Mouse (Mus musculus) neural tube, embryonic 11.5 days (tissue): Measurements from ENCODE around the gene Tradd. TPM values are rescaled to one million over a fixed set of nuclear protein-coding genes. Genes with fewer than 3 reads are reported as not detected.

ENCODE experiments used
- ATAC-seq: fragments of 200-750 bp; cut with Nextera tagmentation; 2 replicates; pipeline ENCODE4 v1.8.0; 2017; ENCODE audit warnings: moderate number of reproducible peaks, mild to moderate bottlenecking, moderate TSS enrichment, moderate library complexity; ENCODE audit not compliant: insufficient read depth, low FRiP score, low TSS enrichment
- DNase-seq: peaks from one replicate; pipeline ENCODE4 v3.0.0-alpha.2; 2015; ENCODE audit warnings: low spot score
- H3K27ac ChIP-seq: fragments of 300-500 bp; sonication (generic); 2 replicates; pipeline ENCODE4 v1.5.1; 2014; ENCODE audit warnings: low read depth, mild to moderate bottlenecking, low read length
- H3K27me3 ChIP-seq: fragments of 300-500 bp; sonication (generic); 2 replicates; pipeline ENCODE4 v1.6.1; 2014; ENCODE audit warnings: mild to moderate bottlenecking, low read length, mixed read lengths; ENCODE audit not compliant: control insufficient read depth, insufficient read depth
- H3K36me3 ChIP-seq: fragments of 300-500 bp; sonication (generic); 2 replicates; pipeline ENCODE4 v1.6.1; 2014; ENCODE audit warnings: mild to moderate bottlenecking, low read length, moderate library complexity, mixed read lengths; ENCODE audit not compliant: control insufficient read depth, insufficient read depth
- H3K4me1 ChIP-seq: fragments of 300-500 bp; sonication (generic); 2 replicates; pipeline ENCODE4 v1.6.1; 2014; ENCODE audit warnings: low read length, mixed read lengths; ENCODE audit not compliant: control insufficient read depth, insufficient read depth
- H3K4me2 ChIP-seq: fragments of 300-500 bp; sonication (generic); 2 replicates; pipeline ENCODE4 v1.6.1; 2014; ENCODE audit warnings: low read depth, mild to moderate bottlenecking, moderate library complexity
- H3K4me3 ChIP-seq: fragments of 300-500 bp; sonication (generic); 2 replicates; pipeline ENCODE4 v1.5.1; 2014; ENCODE audit warnings: low read depth, low read length
- H3K9ac ChIP-seq: fragments of 300-500 bp; sonication (generic); 2 replicates; pipeline ENCODE4 v1.6.1; 2014; ENCODE audit warnings: mild to moderate bottlenecking, low read length
- H3K9me3 ChIP-seq: fragments of 300-500 bp; sonication (generic); 2 replicates; pipeline ENCODE4 v1.6.1; 2016; ENCODE audit warnings: low read length; ENCODE audit not compliant: control insufficient read depth
- WGBS: fragments of 180-500 bp; shearing (Covaris S2); extraction: QIAGEN DNeasy Blood & Tissue Kit; methylation state at CpG from one replicate; pipeline ENCODE4 v1.1.7; 2014; 5-methylcytosine and 5-hydroxymethylcytosine counted together
- polyA plus RNA-seq: library from polyadenylated mRNA; unstranded; fragments of >200 nt; fragmentation: Nextera tagmentation; extraction: Ambion mirVana; gene quantifications from 2 replicates; pipeline ENCODE4 v1.2.1, GENCODE M21; 2014

The Tradd gene
- polyA plus RNA-seq, 1 experiment from 2014 or later = 14.9 TPM

DNA sequence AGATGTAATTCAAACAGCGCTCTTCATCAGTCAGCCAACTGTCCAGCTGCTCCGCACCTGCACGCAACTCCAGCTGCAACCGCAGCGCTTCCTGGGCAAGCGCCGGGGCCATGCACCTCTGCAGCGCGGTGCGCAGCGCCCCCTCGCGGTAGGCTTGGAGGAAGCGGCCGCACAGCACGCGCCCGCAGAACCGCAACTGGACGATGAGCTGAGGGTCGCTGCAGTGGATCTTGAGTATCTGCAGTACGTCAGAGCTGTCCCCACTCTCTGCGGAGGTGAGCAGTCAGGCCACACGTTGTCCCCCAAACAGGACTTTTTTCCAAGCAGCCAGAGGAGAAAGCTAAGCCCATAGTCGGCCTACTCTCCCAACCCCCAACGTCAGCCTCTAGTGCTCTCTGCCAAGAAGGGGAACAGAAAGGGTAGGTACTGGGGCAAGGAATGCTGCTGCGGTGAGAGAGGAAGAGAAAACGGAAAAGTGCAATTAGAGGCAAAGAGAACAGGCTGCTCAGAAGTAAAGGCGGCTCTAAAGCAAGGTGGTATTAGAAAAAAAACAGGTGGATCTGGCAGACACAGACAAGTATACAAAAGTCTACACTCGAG is 4.6 kb downstream of the Tradd start:
- WGBS = 4% methylated on average over 30 of the region's 30 CpGs
- DNase-seq (peak; percentile 88), ATAC-seq (peak; percentile 64)
- Histone ChIP-seq H3K4me3 (peak overlapping the region; percentile 33), H3K9me3 (no peaks in the 10 kb centered on the region), H3K27ac (no peak overlapping the region), H3K4me2 (peak overlapping the region; percentile 65), H3K9ac (0 out of 2 replicates have a peak overlapping the region, but pooled peaks have one; percentile 28), H3K27me3 (peaks cover 69% of the 10 kb centered on the region), H3K36me3 (no peaks in the 10 kb centered on the region), H3K4me1 (peaks cover 10% of the 10 kb centered on the region)

DNA sequence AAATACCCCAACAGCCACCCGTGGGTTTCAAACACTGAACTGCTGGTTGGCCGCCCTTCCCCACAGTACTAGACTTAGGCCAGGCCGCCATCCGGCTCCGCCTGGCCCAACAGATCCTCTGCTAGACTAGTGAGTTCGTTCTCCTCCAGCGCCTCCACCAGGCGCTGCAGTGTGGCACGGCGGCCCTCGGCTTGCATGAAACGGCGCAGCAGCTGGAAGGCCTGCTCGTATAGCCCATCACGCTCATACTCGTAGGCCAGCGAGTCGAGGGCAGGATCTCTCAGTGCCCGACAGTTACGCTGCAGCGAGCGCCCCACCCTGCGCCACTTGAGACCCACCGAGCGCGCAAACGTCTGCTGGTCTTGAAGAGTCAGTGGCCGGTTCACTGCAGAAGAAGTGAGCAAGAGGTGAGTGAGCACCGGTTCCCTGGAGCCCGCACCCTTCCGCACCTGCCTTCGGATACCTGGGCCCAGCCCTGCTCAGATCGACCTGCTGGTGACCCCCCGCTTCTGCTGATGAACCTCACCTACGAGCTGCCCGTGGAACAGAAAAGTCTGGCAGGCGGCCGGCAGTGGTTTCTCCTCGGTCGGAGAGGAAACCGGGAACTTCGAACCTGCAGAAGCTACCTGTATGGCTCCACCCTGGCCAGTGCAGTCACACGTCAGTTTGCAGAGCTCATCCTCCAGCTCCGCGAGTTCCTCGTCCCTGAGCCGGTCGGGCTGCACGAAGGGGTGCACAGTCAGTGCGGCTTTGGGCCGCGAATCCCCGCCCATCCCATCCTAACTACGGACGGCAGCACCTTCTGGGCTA is 5.3 kb downstream of the Tradd start:
- Histone ChIP-seq H3K36me3 (no peaks in the 10 kb centered on the region), H3K27me3 (peaks cover 65% of the 10 kb centered on the region), H3K9me3 (no peaks in the 10 kb centered on the region), H3K4me2 (peak overlapping the region; percentile 65), H3K4me1 (peaks cover 12% of the 10 kb centered on the region), H3K27ac (no peak overlapping the region), H3K9ac (0 out of 2 replicates have a peak overlapping the region, but pooled peaks have one; percentile 28), H3K4me3 (peak overlapping the region; percentile 33)
- 1% methylated on average over 55 of the region's 55 CpGs for WGBS
- DNase-seq = peak; percentile 63
- peak; percentile 39 for ATAC-seq

DNA sequence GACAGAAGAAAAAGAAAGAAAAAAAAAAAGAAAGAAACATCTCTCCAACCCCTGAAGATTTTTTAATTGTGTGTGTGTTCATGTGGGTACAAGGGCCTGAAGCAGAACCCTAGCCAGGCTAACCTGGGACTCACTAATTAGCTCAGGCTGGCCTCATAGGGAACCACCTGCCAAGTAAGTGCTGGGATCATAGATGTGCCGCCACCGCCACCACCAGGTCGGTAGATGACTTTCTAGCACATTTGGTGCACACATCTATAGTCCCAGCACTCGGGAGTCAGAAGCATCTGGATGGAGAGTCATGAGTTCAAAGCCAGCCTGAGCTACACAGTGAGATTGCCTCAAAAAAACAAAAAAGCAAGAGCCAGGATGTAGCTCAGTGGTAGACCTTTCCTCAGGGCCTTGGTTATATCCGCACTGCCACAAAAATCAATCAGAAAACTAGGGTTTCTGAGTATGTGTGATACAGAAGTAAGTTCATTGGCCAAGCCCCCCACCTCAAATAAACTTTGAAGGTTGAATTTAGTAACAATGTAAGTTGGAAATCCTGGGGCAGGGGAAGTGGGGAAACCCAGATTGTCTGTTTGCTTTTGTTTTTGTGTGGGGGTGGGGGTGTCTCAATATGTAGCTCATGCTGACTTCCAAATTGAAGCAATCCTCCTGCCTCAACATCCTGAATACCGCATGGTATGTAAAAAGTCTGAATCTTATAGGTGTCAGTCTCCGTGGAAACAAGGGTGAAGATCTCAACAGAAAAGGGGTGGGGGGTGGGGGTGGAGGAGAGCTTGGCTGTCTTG is 6.9 kb downstream of the Tradd start:
- Histone ChIP-seq H3K27me3 (peaks cover 53% of the 10 kb centered on the region), H3K4me2 (no peak overlapping the region), H3K27ac (no peak overlapping the region), H3K9ac (no peak overlapping the region), H3K9me3 (no peaks in the 10 kb centered on the region), H3K36me3 (no peaks in the 10 kb centered on the region; the same call in 1 of the 2 replicates), H3K4me1 (peaks cover 12% of the 10 kb centered on the region), H3K4me3 (no peak overlapping the region)
- ATAC-seq (no peak), DNase-seq (no peak)
- 63% methylated on average over 7 of the region's 7 CpGs for WGBS

DNA sequence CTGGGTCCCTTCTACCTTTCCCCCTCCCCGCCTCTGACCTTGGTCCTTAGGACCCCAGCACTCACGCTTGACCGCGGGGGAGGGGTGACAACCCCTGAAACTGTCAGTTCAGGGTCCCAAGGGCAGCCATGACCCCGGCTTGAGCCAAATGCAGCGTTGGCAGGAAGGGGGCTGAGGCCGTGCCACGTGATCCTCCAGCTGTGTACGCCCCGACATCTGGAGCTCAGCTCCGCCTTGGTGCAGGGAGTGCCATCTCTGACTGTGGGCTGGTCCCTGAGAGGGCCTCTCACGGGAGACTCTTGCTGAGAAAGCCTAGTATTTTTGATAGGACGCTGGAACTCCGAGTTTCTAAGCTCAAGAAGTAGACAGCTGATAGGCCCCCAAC is 9.5 kb downstream of the Tradd start, which contains the start of gene B3gnt9:
TSS of gene B3gnt9 (minus strand) at position 188 of the 385 bp plus-strand sequence.
- Histone ChIP-seq H3K36me3 (peaks cover 7% of the 10 kb centered on the region), H3K27ac (no peak within 1 kb of the TSS), H3K4me2 (peak within 1 kb of the TSS; percentile 99), H3K4me1 (peaks cover 12% of the 10 kb centered on the region), H3K27me3 (peaks cover 39% of the 10 kb centered on the region), H3K4me3 (peak within 1 kb of the TSS; percentile 54), H3K9me3 (no peaks in the 10 kb centered on the region), H3K9ac (peak within 1 kb of the TSS; percentile 74)
- DNase-seq = peak; percentile 49
- 3% methylated on average over 14 of the region's 14 CpGs for WGBS
- ATAC-seq = no peak

DNA sequence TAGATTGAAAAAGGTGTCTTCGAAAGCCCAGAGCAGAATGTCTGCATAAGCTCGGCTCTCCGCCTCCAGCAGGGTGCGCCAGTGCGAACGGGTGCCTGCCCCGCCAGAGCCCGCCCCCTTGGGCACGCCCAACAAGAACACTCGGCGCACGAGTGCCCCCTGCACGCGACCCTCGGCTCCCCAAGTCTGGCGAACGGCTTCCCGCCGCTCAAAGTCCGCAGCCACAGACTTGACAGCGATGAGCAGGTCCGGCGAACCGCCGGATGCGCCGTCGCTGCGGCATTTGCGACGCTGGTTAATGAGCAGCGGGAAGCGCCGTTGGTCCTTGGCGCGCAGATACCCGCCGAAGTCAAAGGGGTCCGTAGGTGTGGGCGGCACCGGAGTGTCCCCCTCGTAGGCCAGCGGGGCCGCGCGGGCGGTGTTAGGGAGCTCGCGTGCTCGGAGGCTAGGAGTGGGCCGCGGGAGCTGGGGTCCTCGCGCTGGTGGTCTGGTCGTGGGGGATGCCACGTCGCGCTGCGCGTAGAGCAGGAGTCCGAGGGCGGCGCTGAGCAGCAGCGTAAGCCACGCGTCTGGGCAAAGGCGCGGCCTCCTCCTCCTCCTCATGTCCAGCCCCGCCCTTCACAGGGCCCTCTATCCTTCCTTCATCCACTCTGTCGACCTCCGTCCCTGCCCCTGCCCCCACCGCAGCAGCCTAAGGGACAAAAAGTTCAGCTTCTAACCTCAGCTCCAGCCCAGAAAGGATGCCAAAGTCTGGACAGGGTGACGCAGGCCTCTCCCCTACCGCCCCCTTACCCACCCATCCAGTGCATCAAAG is 10.1 kb downstream of the Tradd start:
- WGBS = under 1% methylated on average over 73 of the region's 74 CpGs

DNA sequence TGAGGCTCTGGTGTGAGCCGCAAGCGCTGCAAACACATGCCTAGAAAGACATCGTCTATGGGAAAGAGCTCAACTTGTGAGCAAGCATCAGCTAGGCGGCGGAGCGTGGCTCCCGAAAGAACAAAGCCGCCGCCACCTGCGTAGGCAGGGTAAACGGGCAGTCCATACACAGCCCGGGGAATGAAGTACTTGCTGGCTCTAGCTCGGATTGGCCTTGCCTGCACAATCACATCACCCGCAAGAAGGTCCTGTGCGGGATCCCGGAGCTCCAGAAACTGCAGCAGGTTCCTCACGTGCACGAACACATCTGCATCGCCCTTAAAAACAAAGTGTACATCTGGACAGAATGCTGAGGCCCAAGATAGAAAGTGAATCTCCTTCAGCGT is 10.7 kb downstream of the Tradd start:
- DNase-seq (peak; percentile 30), ATAC-seq (peak; percentile 22; the same call in 1 of the 2 replicates)
- Histone ChIP-seq H3K27me3 (peaks cover 29% of the 10 kb centered on the region), H3K36me3 (peaks cover 7% of the 10 kb centered on the region), H3K27ac (no peak overlapping the region), H3K4me1 (peaks cover 4% of the 10 kb centered on the region), H3K9me3 (no peaks in the 10 kb centered on the region), H3K9ac (no peak overlapping the region; the same call in 1 of the 2 replicates), H3K4me2 (peak overlapping the region; percentile 99), H3K4me3 (no peak overlapping the region; the same call in 1 of the 2 replicates)
- WGBS = 28% methylated on average over 20 of the region's 20 CpGs

More for the DNA sequence above, 10.1 kb downstream of the Tradd start:
- Histone ChIP-seq H3K36me3 (peaks cover 7% of the 10 kb centered on the region), H3K27me3 (peaks cover 35% of the 10 kb centered on the region), H3K9me3 (no peaks in the 10 kb centered on the region), H3K4me1 (peaks cover 10% of the 10 kb centered on the region), H3K27ac (no peak overlapping the region), H3K4me2 (peak overlapping the region; percentile 99), H3K9ac (peak overlapping the region; percentile 74), H3K4me3 (peak overlapping the region; percentile 54)
- peak; percentile 91 for DNase-seq
- ATAC-seq = peak; percentile 79

DNA sequence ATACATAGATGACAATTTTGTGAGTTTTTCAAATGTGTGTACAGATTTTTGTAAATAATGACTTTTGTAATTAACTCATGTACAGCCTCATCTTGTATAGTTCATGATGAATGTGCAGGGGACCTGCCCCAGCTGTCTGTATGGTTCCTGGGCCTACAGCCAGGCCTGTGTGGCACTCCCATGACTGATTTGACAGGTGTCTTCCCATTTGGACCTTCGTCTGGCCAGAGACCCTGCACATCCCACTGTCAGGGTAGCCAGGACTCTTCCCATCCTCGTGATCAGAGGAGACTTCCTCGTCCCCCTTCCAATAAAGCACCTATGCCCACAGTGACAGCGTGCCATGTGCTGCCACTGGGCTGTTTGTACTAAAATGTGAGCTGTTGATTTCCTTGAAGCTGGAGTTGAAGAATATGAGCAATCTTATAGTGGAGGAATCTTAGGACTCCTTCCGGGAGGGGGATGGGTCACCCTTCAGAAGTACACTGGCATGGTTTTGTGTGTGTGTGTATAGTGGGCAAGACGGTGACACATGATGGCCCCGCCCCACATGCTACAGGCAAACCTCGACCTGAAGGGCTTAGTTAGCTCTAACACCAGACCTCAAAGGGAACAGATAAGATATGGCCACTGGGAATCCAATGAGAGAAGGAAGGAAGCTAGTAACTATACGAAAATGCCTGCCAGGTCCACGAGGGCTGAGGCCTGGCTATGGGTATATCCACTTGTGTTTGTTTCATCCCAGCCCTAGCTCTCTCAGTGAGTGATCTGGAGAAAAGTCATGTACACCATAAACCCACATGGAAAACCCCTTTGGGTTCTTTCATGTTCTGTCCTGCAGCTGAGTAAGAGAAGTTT is 11.5 kb downstream of the Tradd start:
- peaks cover 4% of the 10 kb centered on the region; the same call in 1 of the 2 replicates for H3K4me1 ChIP-seq
- WGBS = 89% methylated on average over 10 of the region's 10 CpGs
- DNase-seq = no peak
- peaks cover 20% of the 10 kb centered on the region for H3K27me3 ChIP-seq
- H3K27ac ChIP-seq = no peak overlapping the region
- ATAC-seq = no peak
- H3K36me3 ChIP-seq = peaks cover 10% of the 10 kb centered on the region
- H3K9ac ChIP-seq = no peak overlapping the region
- no peaks in the 10 kb centered on the region for H3K9me3 ChIP-seq
- H3K4me2 ChIP-seq = no peak overlapping the region
- no peak overlapping the region for H3K4me3 ChIP-seq
